Mouse (Mus musculus) kidney, adult 2 months (tissue): ENCODE measurements at regions not wholly inside any gene's neighbourhood (a gene's known extent, or its start where the extent isn't known, plus 50 kb on each side); places are given as distances from the start of the nearest gene placed in this dataset.

Source experiments
- CTCF ChIP-seq: fragments of 200-500 bp; conservative IDR thresholded peaks from 2 replicates; pipeline ENCODE4 v1.5.1; 2011; ENCODE audit warnings: low read depth, mild to moderate bottlenecking, control low read depth, low read length, moderate library complexity, mixed read lengths; ENCODE audit not compliant: insufficient read depth, insufficient read length
- POLR2A ChIP-seq: fragments of 200-500 bp; IDR thresholded peaks from one replicate; pipeline ENCODE4 v1.6.1; 2011; ENCODE audit warnings: low read depth, low read length, control low read depth

DNA sequence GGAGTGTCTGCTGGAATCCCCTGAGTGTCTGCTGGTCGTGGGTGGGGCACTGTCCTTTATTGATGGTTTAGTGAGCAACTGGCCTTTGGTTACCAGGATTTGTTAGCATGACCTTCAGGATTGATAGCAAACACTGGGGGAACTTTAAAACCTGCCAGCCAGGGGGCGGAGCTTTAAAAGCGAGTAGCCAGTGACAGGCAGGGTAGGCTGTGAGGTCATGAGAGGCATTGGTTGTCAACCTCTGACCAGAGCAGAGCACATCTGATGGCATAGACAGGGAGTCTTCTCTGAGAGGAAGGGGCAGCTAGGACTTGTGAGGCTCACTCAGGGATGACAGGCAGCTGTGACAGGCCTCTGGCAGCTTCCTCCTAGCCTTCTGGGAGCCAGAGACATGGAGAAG lies 415.3 kb upstream of the Kcnab2 start:
- no peak for TF ChIP-seq CTCF
- TF ChIP-seq POLR2A: no peak
